Comparison of ENCODE assay signal across 14 mouse cellular contexts in genomic region chr9:80216786-80217501, GRCm38 (mm10). TPM values are rescaled to one million over a fixed set of nuclear protein-coding genes. Genes with fewer than 3 reads are reported as not detected.
A peak's percentile ranks its signal among the peaks of the same experiment; 100 is the strongest.
DNase-seq lines count a peak whose midpoint lies in the region; ATAC-seq and TF ChIP-seq lines count a peak whose summit lies in the region.
"Had no signal": no experiment of that assay in that cellular context is flagged by ENCODE, and none has a peak within 500 bp of the region (broad histone marks: within the 10 kb centered on the region; RNA-seq: fewer than 3 reads in every experiment).

No protein-coding gene starts in this region.

- in situ Hi-C loops in CH12.LX (cut with MboI; ENCODE audit: low pct_ligation_motif_present, low pct_unique_long_range_greater_than_20kb, low sequenced_read_pairs): no loop called here

- H3K4me2 ChIP-seq in heart, embryonic 12.5 days: peak overlapping the region; percentile 12; the same call in 1 of the 2 replicates
- H3K4me2 ChIP-seq in kidney, embryonic 14.5 days (replicated peaks; ENCODE audit: low read depth, low read length): no peak overlapping the region
- H3K4me2 ChIP-seq in CH12.LX (ENCODE audit: insufficient read depth, low read depth, poor library complexity, severe bottlenecking): peak overlapping the region; percentile 81
- H3K4me2 ChIP-seq in hindbrain, embryonic 16.5 days (ENCODE audit: low read length): no peak overlapping the region
- H3K4me2 ChIP-seq: forebrain, embryonic 15.5 days; liver, embryonic 12.5 days had no signal

- H3K4me1 ChIP-seq in heart, embryonic 12.5 days (replicated peaks): peaks cover 14% of the 10 kb centered on the region
- peaks cover 8% of the 10 kb centered on the region; the same call in 1 of the 2 replicates for H3K4me1 ChIP-seq in kidney, embryonic 14.5 days (ENCODE audit: control insufficient read depth, insufficient read depth, low read length)
- peaks cover 5 to 20% of the 10 kb centered on the region in 2 experiments; a peak in 2 of 4 replicates for H3K4me1 ChIP-seq in CH12.LX (ENCODE audit: control insufficient read depth in 1 of 2, insufficient read depth in 2 of 2)
- H3K4me1 ChIP-seq in hindbrain, embryonic 16.5 days (ENCODE audit: control insufficient read depth, insufficient read depth, low read depth, low read length): no peaks in the 10 kb centered on the region; the same call in 1 of the 2 replicates
- H3K4me1 ChIP-seq: liver, embryonic 12.5 days had no signal

- no peak for TF ChIP-seq EP300 in CH12.LX (IDR thresholded peaks at IDR 0.05; ENCODE audit: low read length)

- H3K4me3 ChIP-seq in heart, embryonic 12.5 days: no peak overlapping the region
- no peak overlapping the region for H3K4me3 ChIP-seq in kidney, embryonic 14.5 days (ENCODE audit: low read length)
- peak overlapping the region in 1 of 3 experiments; percentile 7 for H3K4me3 ChIP-seq in CH12.LX (replicated peaks in 1 of 3; ENCODE audit: low read depth in 2 of 3, low read length in 2 of 3, poor library complexity in 1 of 3)
- H3K4me3 ChIP-seq in hindbrain, embryonic 16.5 days (ENCODE audit: low read length): no peak overlapping the region
- H3K4me3 ChIP-seq: forebrain, embryonic 15.5 days; liver, embryonic 12.5 days had no signal

- DNase-seq in heart, adult 11 months: no peak
- no peak for DNase-seq in kidney, postnatal 10 days
- peak; percentile 22 for DNase-seq in CH12.LX (ENCODE audit: extremely low read depth)
- no peak for DNase-seq in layer of hippocampus, adult 18-20 months (ENCODE audit: low spot score in 2 of 2)
- DNase-seq: B cell, adult 2 months; gastrocnemius, postnatal 36 days; layer of hippocampus, adult 9-11 months; right cerebral cortex, postnatal 25 days had no signal

- no peak overlapping the region for H3K27ac ChIP-seq in heart, embryonic 12.5 days (ENCODE audit: poor library complexity, severe bottlenecking)
- H3K27ac ChIP-seq in kidney, embryonic 14.5 days (ENCODE audit: low read depth, low read length): no peak overlapping the region; the same call in 1 of the 2 replicates
- H3K27ac ChIP-seq in CH12.LX (ENCODE audit: insufficient read depth, low read depth): no peak overlapping the region
- H3K27ac ChIP-seq in hindbrain, embryonic 16.5 days (ENCODE audit: low read depth, low read length): no peak overlapping the region; the same call in 1 of the 2 replicates
- H3K27ac ChIP-seq: forebrain, embryonic 15.5 days; liver, embryonic 12.5 days had no signal

- TF ChIP-seq POLR2A in CH12.LX (IDR thresholded peaks at IDR 0.05; ENCODE audit: low read depth, low read length): no peak

- H3K9me3 ChIP-seq in heart, embryonic 12.5 days (replicated peaks): no peaks in the 10 kb centered on the region
- H3K9me3 ChIP-seq in kidney, embryonic 14.5 days (ENCODE audit: control insufficient read depth, low read length): no peaks in the 10 kb centered on the region
- H3K9me3 ChIP-seq in CH12.LX (replicated peaks; ENCODE audit: low read length): no peaks in the 10 kb centered on the region
- no peaks in the 10 kb centered on the region for H3K9me3 ChIP-seq in hindbrain, embryonic 16.5 days (ENCODE audit: control insufficient read depth, low read length)
- H3K9me3 ChIP-seq: forebrain, embryonic 15.5 days; G1E; liver, embryonic 12.5 days had no signal

- TF ChIP-seq CTCF in CH12.LX (conservative IDR thresholded peaks at IDR 0.05 in 1 of 2, IDR thresholded peaks at IDR 0.05 in 1 of 2; ENCODE audit: low read depth in 2 of 2, low read length in 2 of 2): no peak

- H3K79me2 ChIP-seq in CH12.LX (replicated peaks; ENCODE audit: control insufficient read depth, extremely low read depth, insufficient read depth, poor library complexity, severe bottlenecking): no peaks in the 10 kb centered on the region

- ATAC-seq in heart, embryonic 12.5 days (ENCODE audit: insufficient number of reproducible peaks, low FRiP score): no peak
- peak; percentile 86 for ATAC-seq in kidney, embryonic 14.5 days (ENCODE audit: low FRiP score, low TSS enrichment)
- peak; percentile 63; the same call in 1 of the 2 replicates for ATAC-seq in hindbrain, embryonic 16.5 days
- ATAC-seq: forebrain, embryonic 15.5 days; liver, embryonic 12.5 days had no signal

- H3K9ac ChIP-seq in heart, embryonic 12.5 days: no peak overlapping the region; the same call in 1 of the 2 replicates
- no peak overlapping the region for H3K9ac ChIP-seq in kidney, embryonic 14.5 days (ENCODE audit: low read depth, low read length)
- no peak overlapping the region for H3K9ac ChIP-seq in CH12.LX (ENCODE audit: insufficient read depth, low read depth)
- no peak overlapping the region for H3K9ac ChIP-seq in hindbrain, embryonic 16.5 days (ENCODE audit: low read depth, low read length)
- H3K9ac ChIP-seq: forebrain, embryonic 15.5 days; liver, embryonic 12.5 days had no signal

- dilution Hi-C loops in CH12.LX (cut with MboI; ENCODE audit: extremely low pct_ligation_motif_present, extremely low pct_unique_long_range_greater_than_20kb, low sequenced_read_pairs): no loop called here

- 71% methylated on average over 16 of the region's 16 CpGs for WGBS in heart, embryonic 12.5 days
- 39% methylated on average over 16 of the region's 16 CpGs for WGBS in kidney, embryonic 14.5 days
- WGBS in hindbrain, embryonic 16.5 days: 63% methylated on average over 16 of the region's 16 CpGs

- H3K27me3 ChIP-seq in heart, embryonic 12.5 days (replicated peaks): no peaks in the 10 kb centered on the region
- H3K27me3 ChIP-seq in kidney, embryonic 14.5 days (ENCODE audit: control insufficient read depth, insufficient read depth, low read length): no peaks in the 10 kb centered on the region
- no peaks in the 10 kb centered on the region for H3K27me3 ChIP-seq in CH12.LX (replicated peaks)
- H3K27me3 ChIP-seq in hindbrain, embryonic 16.5 days (replicated peaks; ENCODE audit: control insufficient read depth, insufficient read depth, low read length): no peaks in the 10 kb centered on the region
- H3K27me3 ChIP-seq: forebrain, embryonic 15.5 days; liver, embryonic 12.5 days had no signal

- H3K36me3 ChIP-seq in heart, embryonic 12.5 days: 0 out of 2 replicates have a peak, but pooled peaks cover 2% of the 10 kb centered on the region
- no peaks in the 10 kb centered on the region for H3K36me3 ChIP-seq in kidney, embryonic 14.5 days (ENCODE audit: control insufficient read depth, insufficient read depth, low read length)
- H3K36me3 ChIP-seq in CH12.LX (replicated peaks in 1 of 2; ENCODE audit: control insufficient read depth in 1 of 2, insufficient read depth in 1 of 2, low read length in 1 of 2): no peaks in the 10 kb centered on the region
- H3K36me3 ChIP-seq in hindbrain, embryonic 16.5 days (ENCODE audit: control insufficient read depth, insufficient read depth, low read length): no peaks in the 10 kb centered on the region
- H3K36me3 ChIP-seq: forebrain, embryonic 15.5 days; G1E; liver, embryonic 12.5 days had no signal

- TF ChIP-seq RAD21 in CH12.LX (IDR thresholded peaks at IDR 0.05; ENCODE audit: low read depth, low read length): no peak

TF ChIP-seq in CH12.LX, 34 proteins besides CTCF, POLR2A, EP300 and RAD21:
- TF ChIP-seq SMC3 (IDR thresholded peaks at IDR 0.05; ENCODE audit: low read depth, low read length) (no peak), ZC3H11A (IDR thresholded peaks at IDR 0.05; ENCODE audit: low read depth, low read length) (no peak), POLR2AphosphoS2 (IDR thresholded peaks at IDR 0.05; ENCODE audit: low read depth, low read length) (no peak), GABPA (IDR thresholded peaks at IDR 0.05; ENCODE audit: insufficient replicate concordance, low read depth, low read length) (no peak), MYC (IDR thresholded peaks at IDR 0.05; ENCODE audit: low read depth, low read length) (no peak), ZNF384 (IDR thresholded peaks at IDR 0.05; ENCODE audit: low read depth, low read length) (no peak), IRF4 (IDR thresholded peaks at IDR 0.05; ENCODE audit: low read depth, low read length) (no peak), CHD1 (IDR thresholded peaks at IDR 0.05; ENCODE audit: low read depth, low read length) (no peak), SIN3A (IDR thresholded peaks at IDR 0.05; ENCODE audit: low read length) (no peak), MEF2A (IDR thresholded peaks at IDR 0.05; ENCODE audit: borderline replicate concordance, low read depth, low read length) (peak; percentile 58; the same call in 1 of the 2 replicates), UBTF (IDR thresholded peaks at IDR 0.05; ENCODE audit: low read depth, low read length) (no peak), PAX5 (IDR thresholded peaks at IDR 0.05; ENCODE audit: low read length) (no peak), MAZ (IDR thresholded peaks at IDR 0.05; ENCODE audit: low read depth, low read length) (no peak), MAFK (IDR thresholded peaks at IDR 0.05; ENCODE audit: insufficient replicate concordance, low read length) (no peak), KAT2A (IDR thresholded peaks at IDR 0.05; ENCODE audit: insufficient replicate concordance, low read length) (no peak), ETS1 (conservative IDR thresholded peaks at IDR 0.05; ENCODE audit: low read depth, low read length) (0 out of 2 replicates have a peak, but pooled peaks have one; percentile 18), ZKSCAN1 (IDR thresholded peaks at IDR 0.05; ENCODE audit: borderline replicate concordance, low read depth, low read length) (no peak), RCOR1 (conservative IDR thresholded peaks at IDR 0.05; ENCODE audit: low read depth, low read length) (no peak), JUN (IDR thresholded peaks at IDR 0.05; ENCODE audit: insufficient read depth, low read depth, low read length) (no peak), USF1 (IDR thresholded peaks at IDR 0.05; ENCODE audit: low read depth, low read length) (no peak), TCF12 (IDR thresholded peaks at IDR 0.05; ENCODE audit: low read depth, low read length) (no peak), BHLHE40 (IDR thresholded peaks at IDR 0.05; ENCODE audit: low read depth, low read length) (no peak), ZMIZ1 (IDR thresholded peaks at IDR 0.05; ENCODE audit: low read depth, low read length) (no peak), MXI1 (IDR thresholded peaks at IDR 0.05; ENCODE audit: low read depth, low read length) (0 out of 2 replicates have a peak, but pooled peaks have one; percentile 11), USF2 (conservative IDR thresholded peaks at IDR 0.05; ENCODE audit: low read depth, low read length) (no peak)

RNA-seq across cellular contexts. Expression of gene Myo6, which starts 52.1 kb away (rescaled TPM):
- polyA plus RNA-seq in heart, embryonic 12.5 days (2016; fragmentation: Nextera tagmentation; extraction: Ambion mirVana): 14.6 and 14.8 TPM in 2 replicates
- 22.1 and 60.8 TPM in 2 replicates for polyA plus RNA-seq in kidney, embryonic 14.5 days (2014; fragmentation: Nextera tagmentation; extraction: Ambion mirVana)
- total RNA-seq in CH12.LX (2012; rRNA removed): 3.4 and 6.0 TPM in 2 replicates
- 10.3 and 11.0 TPM in 2 replicates for total RNA-seq in CH12.LX (2014; rRNA removed)
- polyA plus RNA-seq in CH12.LX (2012; ENCODE audit: insufficient read length, low read depth): 39.5 and 48.7 TPM in 2 replicates
- polyA plus RNA-seq in hindbrain, embryonic 16.5 days (2015; fragmentation: Nextera tagmentation; extraction: Ambion mirVana): 24.4 and 26.8 TPM in 2 replicates
- 10 to 100 TPM; 72.6 to 77.8 TPM for total RNA-seq in layer of hippocampus, adult 18-20 months (2021)

Comparison
In these comparisons a context has a peak if more than half of its experiments do, and no peak if none do; other contexts are left out.
1. H3K4me2 ChIP-seq: peak in heart, embryonic 12.5 days (single experiment) and CH12.LX (single experiment); none in kidney, embryonic 14.5 days (single experiment) and hindbrain, embryonic 16.5 days (single experiment).